Mouse (Mus musculus) stomach, embryonic 15.5 days (tissue): ENCODE data around the gene Mapt. TPM values are rescaled to one million over a fixed set of nuclear protein-coding genes. Genes with fewer than 3 reads are reported as not detected.

Experiments used
- ATAC-seq: fragments of 200-750 bp; cut with Nextera tagmentation; 2 replicates; pipeline ENCODE4 v1.8.0; 2017; ENCODE audit warnings: low read depth, moderate number of reproducible peaks, moderate TSS enrichment; ENCODE audit not compliant: insufficient read depth, low FRiP score
- H3K27ac ChIP-seq: fragments of 300-500 bp; sonication (generic); 2 replicates; pipeline ENCODE4 v1.5.1; 2015; ENCODE audit warnings: mild to moderate bottlenecking, inconsistent platforms
- H3K27me3 ChIP-seq: fragments of 300-500 bp; sonication (generic); replicated peaks from 2 replicates; pipeline ENCODE4 v1.6.1; 2015; ENCODE audit warnings: inconsistent platforms
- H3K36me3 ChIP-seq: fragments of 300-500 bp; sonication (generic); 2 replicates; pipeline ENCODE4 v1.6.1; 2015; ENCODE audit warnings: inconsistent platforms
- H3K4me1 ChIP-seq: fragments of 300-500 bp; sonication (generic); 2 replicates; pipeline ENCODE4 v1.6.1; 2015; ENCODE audit warnings: inconsistent platforms
- H3K4me2 ChIP-seq: fragments of 300-500 bp; sonication (generic); 2 replicates; pipeline ENCODE4 v1.6.1; 2015; ENCODE audit warnings: mild to moderate bottlenecking, inconsistent platforms
- H3K4me3 ChIP-seq: fragments of 300-500 bp; sonication (generic); replicated peaks from 2 replicates; pipeline ENCODE4 v1.5.1; 2015; ENCODE audit warnings: inconsistent platforms
- H3K9ac ChIP-seq: fragments of 300-500 bp; sonication (generic); 2 replicates; pipeline ENCODE4 v1.6.1; 2015; ENCODE audit warnings: inconsistent platforms
- H3K9me3 ChIP-seq: fragments of 300-500 bp; sonication (generic); 2 replicates; pipeline ENCODE4 v1.6.1; 2016; ENCODE audit warnings: inconsistent platforms
- WGBS: fragments of 180-500 bp; shearing (Covaris S2); methylation state at CpG from one replicate; pipeline ENCODE4 v1.1.7; 2015; 5-methylcytosine and 5-hydroxymethylcytosine counted together
- polyA plus RNA-seq: library from polyadenylated mRNA; unstranded; fragments of >200 nt; fragmentation: Nextera tagmentation; extraction: Ambion mirVana; gene quantifications from 2 replicates; pipeline ENCODE4 v1.2.1, GENCODE M21; 2015

Gene Mapt
- polyA plus RNA-seq, 1 experiment from 2014 or later, result 15.4 TPM

GRCm38 (mm10) chr11:104322142-104322541, 91.0 kb downstream of the Mapt start:
- no peak for ATAC-seq
- H3K36me3 ChIP-seq, result no peaks in the 10 kb centered on the region
- H3K4me3 ChIP-seq, result no peak overlapping the region
- no peaks in the 10 kb centered on the region for H3K9me3 ChIP-seq
- no peak overlapping the region for H3K9ac ChIP-seq
- no peak overlapping the region for H3K4me2 ChIP-seq
- WGBS, result 43% methylated on average over 4 of the region's 4 CpGs
- H3K4me1 ChIP-seq, result peaks cover under 1% of the 10 kb centered on the region; the same call in 1 of the 2 replicates
- H3K27ac ChIP-seq, result no peak overlapping the region
- H3K27me3 ChIP-seq, result no peaks in the 10 kb centered on the region

GRCm38 (mm10) chr11:104327462-104327861, 96.3 kb downstream of the Mapt start:
- H3K9ac ChIP-seq, result no peak overlapping the region
- no peak overlapping the region for H3K27ac ChIP-seq
- no peaks in the 10 kb centered on the region for H3K9me3 ChIP-seq
- no peak for ATAC-seq
- no peaks in the 10 kb centered on the region for H3K4me1 ChIP-seq
- peaks cover 7% of the 10 kb centered on the region for H3K36me3 ChIP-seq
- WGBS, result 97% methylated on average over 1 of the region's 1 CpGs
- no peak overlapping the region for H3K4me2 ChIP-seq
- no peak overlapping the region for H3K4me3 ChIP-seq
- no peaks in the 10 kb centered on the region for H3K27me3 ChIP-seq

DNA sequence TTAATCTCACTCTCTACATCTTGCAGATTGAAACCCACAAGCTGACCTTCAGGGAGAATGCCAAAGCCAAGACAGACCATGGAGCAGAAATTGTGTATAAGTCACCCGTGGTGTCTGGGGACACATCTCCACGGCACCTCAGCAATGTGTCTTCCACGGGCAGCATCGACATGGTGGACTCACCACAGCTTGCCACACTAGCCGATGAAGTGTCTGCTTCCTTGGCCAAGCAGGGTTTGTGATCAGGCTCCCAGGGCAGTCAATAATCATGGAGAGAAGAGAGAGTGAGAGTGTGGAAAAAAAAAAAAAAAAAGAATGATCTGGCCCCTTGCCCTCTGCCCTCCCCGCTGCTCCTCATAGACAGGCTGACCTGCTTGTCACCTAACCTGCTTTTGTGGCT, 96.8 kb downstream of the Mapt start:
- H3K4me2 ChIP-seq, result no peak overlapping the region
- no peak overlapping the region for H3K27ac ChIP-seq
- no peaks in the 10 kb centered on the region for H3K27me3 ChIP-seq
- no peak overlapping the region for H3K4me3 ChIP-seq
- 80% methylated on average over 6 of the region's 6 CpGs for WGBS
- peaks cover 12% of the 10 kb centered on the region for H3K36me3 ChIP-seq
- ATAC-seq, result no peak
- H3K4me1 ChIP-seq, result no peaks in the 10 kb centered on the region
- no peaks in the 10 kb centered on the region for H3K9me3 ChIP-seq
- H3K9ac ChIP-seq, result no peak overlapping the region

- ATAC-seq, result no peak
- no peaks in the 10 kb centered on the region for H3K27me3 ChIP-seq
Measured at GRCm38 (mm10) chr11:104329185-104329926, 98.2 kb downstream of the Mapt start.

DNA sequence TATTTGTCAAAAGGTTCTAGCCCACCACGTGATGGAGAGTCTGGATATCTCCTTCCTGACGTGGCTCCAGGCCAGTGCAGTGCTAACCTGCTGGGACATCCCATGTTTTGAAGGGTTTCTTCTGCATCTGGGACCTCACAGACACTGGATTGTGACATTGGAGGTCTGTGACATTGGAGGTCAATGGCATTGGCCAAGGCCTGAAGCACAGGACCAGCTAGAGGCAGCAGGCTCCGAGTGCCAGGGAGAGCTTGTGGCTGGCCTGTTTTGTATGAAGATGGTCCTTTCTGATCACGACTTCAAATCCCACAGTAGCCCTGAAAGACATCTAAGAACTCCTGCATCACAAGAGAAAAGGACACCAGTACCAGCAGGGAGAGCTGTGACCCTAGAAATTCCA, 99.0 kb downstream of the Mapt start:
- Histone ChIP-seq H3K9me3 (no peaks in the 10 kb centered on the region), H3K27ac (no peak overlapping the region), H3K27me3 (no peaks in the 10 kb centered on the region), H3K4me2 (no peak overlapping the region), H3K36me3 (peaks cover 30% of the 10 kb centered on the region), H3K9ac (no peak overlapping the region), H3K4me1 (no peaks in the 10 kb centered on the region), H3K4me3 (no peak overlapping the region)
- WGBS, result 77% methylated on average over 4 of the region's 4 CpGs
- ATAC-seq, result no peak

More at GRCm38 (mm10) chr11:104329185-104329926, 98.2 kb downstream of the Mapt start:
- 79% methylated on average over 11 of the region's 11 CpGs for WGBS
- Histone ChIP-seq H3K4me1 (no peaks in the 10 kb centered on the region), H3K4me2 (no peak overlapping the region), H3K27ac (no peak overlapping the region), H3K4me3 (no peak overlapping the region), H3K9ac (no peak overlapping the region), H3K36me3 (peaks cover 22% of the 10 kb centered on the region), H3K9me3 (no peaks in the 10 kb centered on the region)

GRCm38 (mm10) chr11:104331208-104331607, 100.0 kb downstream of the Mapt start:
- WGBS, result 86% methylated on average over 3 of the region's 3 CpGs
- Histone ChIP-seq H3K4me1 (no peaks in the 10 kb centered on the region), H3K9ac (no peak overlapping the region), H3K9me3 (no peaks in the 10 kb centered on the region), H3K4me2 (no peak overlapping the region), H3K36me3 (peaks cover 40% of the 10 kb centered on the region), H3K27ac (no peak overlapping the region), H3K27me3 (no peaks in the 10 kb centered on the region), H3K4me3 (no peak overlapping the region)
- no peak for ATAC-seq

GRCm38 (mm10) chr11:104332105-104332504, 100.9 kb downstream of the Mapt start:
- H3K4me3 ChIP-seq, result no peak overlapping the region
- H3K4me1 ChIP-seq, result no peaks in the 10 kb centered on the region
- H3K9me3 ChIP-seq, result no peaks in the 10 kb centered on the region
- H3K4me2 ChIP-seq, result no peak overlapping the region
- no peak for ATAC-seq
- H3K27me3 ChIP-seq, result no peaks in the 10 kb centered on the region
- H3K27ac ChIP-seq, result no peak overlapping the region
- 85% methylated on average over 5 of the region's 5 CpGs for WGBS
- no peak overlapping the region for H3K9ac ChIP-seq
- peaks cover 45% of the 10 kb centered on the region for H3K36me3 ChIP-seq

GRCm38 (mm10) chr11:104334115-104334514, 102.9 kb downstream of the Mapt start:
- Histone ChIP-seq H3K27me3 (no peaks in the 10 kb centered on the region), H3K4me1 (no peaks in the 10 kb centered on the region), H3K4me2 (no peak overlapping the region), H3K9ac (no peak overlapping the region), H3K36me3 (peaks cover 54% of the 10 kb centered on the region), H3K4me3 (no peak overlapping the region), H3K27ac (no peak overlapping the region), H3K9me3 (no peaks in the 10 kb centered on the region)
- no peak for ATAC-seq
- WGBS, result 72% methylated on average over 5 of the region's 5 CpGs

DNA sequence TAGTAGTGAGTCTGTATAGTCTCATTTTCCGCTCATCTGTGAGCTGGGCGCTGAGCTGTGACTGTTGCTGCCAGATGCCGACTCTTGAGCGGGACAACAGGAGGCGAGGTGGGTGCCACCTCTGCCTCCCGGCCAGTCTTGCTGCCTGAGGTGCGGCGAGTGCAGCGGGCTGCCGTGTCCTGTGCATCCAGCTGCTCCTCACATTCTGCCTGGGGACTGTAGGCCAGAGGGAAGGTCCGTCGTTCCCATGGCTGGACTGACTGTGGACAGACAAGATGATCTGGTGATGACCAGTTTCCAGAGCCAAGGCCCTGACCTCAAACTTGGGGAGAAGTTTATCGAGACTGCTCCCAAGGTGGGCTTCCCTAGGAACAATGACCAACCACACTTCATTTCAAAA, 103.8 kb downstream of the Mapt start:
- ATAC-seq, result no peak
- Histone ChIP-seq H3K9me3 (no peaks in the 10 kb centered on the region), H3K4me3 (no peak overlapping the region), H3K9ac (no peak overlapping the region), H3K4me1 (no peaks in the 10 kb centered on the region), H3K4me2 (no peak overlapping the region), H3K36me3 (peaks cover 56% of the 10 kb centered on the region), H3K27me3 (no peaks in the 10 kb centered on the region), H3K27ac (no peak overlapping the region)
- WGBS, result 91% methylated on average over 13 of the region's 13 CpGs

- Histone ChIP-seq H3K9ac (no peak overlapping the region), H3K27me3 (no peaks in the 10 kb centered on the region), H3K4me1 (no peaks in the 10 kb centered on the region), H3K36me3 (peaks cover 47% of the 10 kb centered on the region), H3K4me3 (no peak overlapping the region), H3K4me2 (no peak overlapping the region), H3K27ac (no peak overlapping the region), H3K9me3 (no peaks in the 10 kb centered on the region)
- 71% methylated on average over 3 of the region's 3 CpGs for WGBS
- ATAC-seq, result no peak
Measured at GRCm38 (mm10) chr11:104346931-104347330, 115.7 kb downstream of the Mapt start.

GRCm38 (mm10) chr11:104361790-104362189, 130.6 kb downstream of the Mapt start:
- H3K9me3 ChIP-seq, result no peaks in the 10 kb centered on the region
- no peak overlapping the region for H3K9ac ChIP-seq

GRCm38 (mm10) chr11:104362704-104363103, 131.5 kb downstream of the Mapt start:
- no peak overlapping the region for H3K9ac ChIP-seq
- 94% methylated on average over 1 of the region's 1 CpGs for WGBS
- no peak for ATAC-seq
- no peaks in the 10 kb centered on the region for H3K9me3 ChIP-seq
- no peak overlapping the region for H3K4me3 ChIP-seq
- H3K4me2 ChIP-seq, result no peak overlapping the region
- H3K27ac ChIP-seq, result no peak overlapping the region
- H3K27me3 ChIP-seq, result no peaks in the 10 kb centered on the region
- no peaks in the 10 kb centered on the region for H3K36me3 ChIP-seq
- H3K4me1 ChIP-seq, result no peaks in the 10 kb centered on the region

More at GRCm38 (mm10) chr11:104361790-104362189, 130.6 kb downstream of the Mapt start:
- Histone ChIP-seq H3K27ac (no peak overlapping the region), H3K4me2 (no peak overlapping the region), H3K4me3 (no peak overlapping the region), H3K4me1 (no peaks in the 10 kb centered on the region), H3K27me3 (no peaks in the 10 kb centered on the region), H3K36me3 (0 out of 2 replicates have a peak, but pooled peaks cover 1% of the 10 kb centered on the region)
- no peak for ATAC-seq
- WGBS, result 27% methylated on average over 2 of the region's 2 CpGs
